Mouse (Mus musculus): ENCODE results near the gene Ghdc. TPM values are rescaled to one million over a fixed set of nuclear protein-coding genes. Genes with fewer than 3 reads are reported as not detected.
"Not testable (repeated sequence)": the region's sequence is repeated elsewhere in the genome, so short reads cannot be mapped to it uniquely, and the experiment has no call there.

Gene Ghdc
- polyA plus RNA-seq, 1 experiment from 2014 or later = 6.7 TPM

- not testable (repeated sequence) for H3K4me1 ChIP-seq (ENCODE audit: control insufficient read depth, insufficient read depth, low read length); H3K27ac ChIP-seq (ENCODE audit: low read length); H3K4me3 ChIP-seq (ENCODE audit: low read length); ATAC-seq; H3K27me3 ChIP-seq (replicated peaks; ENCODE audit: control insufficient read depth, insufficient read depth, low read length); H3K9me3 ChIP-seq (ENCODE audit: control insufficient read depth, low read length); H3K4me2 ChIP-seq (ENCODE audit: low read depth, low read length); H3K9ac ChIP-seq (ENCODE audit: low read depth, low read length)
- 88% methylated on average over 9 of the region's 9 CpGs for WGBS
- H3K36me3 ChIP-seq (ENCODE audit: control insufficient read depth, insufficient read depth, low read length) = peaks cover 12% of the 10 kb centered on the region
Measured at GRCm38 (mm10) chr11:100790644-100791043, 19.9 kb upstream of the Ghdc start.

GRCm38 (mm10) chr11:100789702-100790101 is 18.9 kb upstream of the Ghdc start:
- peaks cover 15% of the 10 kb centered on the region for H3K36me3 ChIP-seq (ENCODE audit: control insufficient read depth, insufficient read depth, low read length)
- no peak for ATAC-seq
- H3K27ac ChIP-seq (ENCODE audit: low read length) = no peak overlapping the region
- H3K27me3 ChIP-seq (replicated peaks; ENCODE audit: control insufficient read depth, insufficient read depth, low read length) = no peaks in the 10 kb centered on the region
- no peak overlapping the region for H3K4me3 ChIP-seq (ENCODE audit: low read length)
- H3K4me1 ChIP-seq (ENCODE audit: control insufficient read depth, insufficient read depth, low read length) = no peaks in the 10 kb centered on the region
- H3K4me2 ChIP-seq (ENCODE audit: low read depth, low read length) = no peak overlapping the region
- H3K9ac ChIP-seq (ENCODE audit: low read depth, low read length) = no peak overlapping the region
- no peaks in the 10 kb centered on the region for H3K9me3 ChIP-seq (ENCODE audit: control insufficient read depth, low read length)
- 83% methylated on average over 3 of the region's 3 CpGs for WGBS

- H3K4me1 ChIP-seq (ENCODE audit: control insufficient read depth, insufficient read depth, low read length) = no peaks in the 10 kb centered on the region
- peaks cover 24% of the 10 kb centered on the region for H3K36me3 ChIP-seq (ENCODE audit: control insufficient read depth, insufficient read depth, low read length)
- WGBS = 89% methylated on average over 2 of the region's 2 CpGs
Measured at GRCm38 (mm10) chr11:100785774-100786173, 15.0 kb upstream of the Ghdc start.

GRCm38 (mm10) chr11:100784286-100784685 is 13.5 kb upstream of the Ghdc start:
- WGBS = 86% methylated on average over 8 of the region's 8 CpGs
- Histone ChIP-seq H3K4me1 (ENCODE audit: control insufficient read depth, insufficient read depth, low read length) (no peaks in the 10 kb centered on the region), H3K36me3 (ENCODE audit: control insufficient read depth, insufficient read depth, low read length) (peaks cover 21% of the 10 kb centered on the region), H3K27me3 (replicated peaks; ENCODE audit: control insufficient read depth, insufficient read depth, low read length) (no peaks in the 10 kb centered on the region), H3K27ac (ENCODE audit: low read length) (no peak overlapping the region), H3K9me3 (ENCODE audit: control insufficient read depth, low read length) (no peaks in the 10 kb centered on the region), H3K4me2 (ENCODE audit: low read depth, low read length) (no peak overlapping the region), H3K9ac (ENCODE audit: low read depth, low read length) (no peak overlapping the region), H3K4me3 (ENCODE audit: low read length) (no peak overlapping the region)
- ATAC-seq = no peak

More at GRCm38 (mm10) chr11:100785774-100786173, 15.0 kb upstream of the Ghdc start:
- Histone ChIP-seq H3K27me3 (replicated peaks; ENCODE audit: control insufficient read depth, insufficient read depth, low read length) (no peaks in the 10 kb centered on the region), H3K27ac (ENCODE audit: low read length) (no peak overlapping the region), H3K9ac (ENCODE audit: low read depth, low read length) (no peak overlapping the region), H3K4me3 (ENCODE audit: low read length) (no peak overlapping the region), H3K9me3 (ENCODE audit: control insufficient read depth, low read length) (no peaks in the 10 kb centered on the region), H3K4me2 (ENCODE audit: low read depth, low read length) (no peak overlapping the region)
- ATAC-seq = no peak

- H3K9ac ChIP-seq (ENCODE audit: low read depth, low read length) = no peak overlapping the region
- H3K27me3 ChIP-seq (replicated peaks; ENCODE audit: control insufficient read depth, insufficient read depth, low read length) = no peaks in the 10 kb centered on the region
- WGBS = 86% methylated on average over 13 of the region's 13 CpGs
- H3K36me3 ChIP-seq (ENCODE audit: control insufficient read depth, insufficient read depth, low read length) = peaks cover 13% of the 10 kb centered on the region
- H3K4me3 ChIP-seq (ENCODE audit: low read length) = no peak overlapping the region
- no peaks in the 10 kb centered on the region for H3K4me1 ChIP-seq (ENCODE audit: control insufficient read depth, insufficient read depth, low read length)
- H3K27ac ChIP-seq (ENCODE audit: low read length) = no peak overlapping the region
- ATAC-seq = no peak
- no peaks in the 10 kb centered on the region for H3K9me3 ChIP-seq (ENCODE audit: control insufficient read depth, low read length)
- H3K4me2 ChIP-seq (ENCODE audit: low read depth, low read length) = no peak overlapping the region
Measured at GRCm38 (mm10) chr11:100782568-100782967, 11.8 kb upstream of the Ghdc start.

- no peak overlapping the region for H3K4me3 ChIP-seq (ENCODE audit: low read length)
- 89% methylated on average over 15 of the region's 15 CpGs for WGBS
- H3K36me3 ChIP-seq (ENCODE audit: control insufficient read depth, insufficient read depth, low read length) = peaks cover 13% of the 10 kb centered on the region
- no peaks in the 10 kb centered on the region for H3K9me3 ChIP-seq (ENCODE audit: control insufficient read depth, low read length)
- no peak overlapping the region for H3K27ac ChIP-seq (ENCODE audit: low read length)
- no peaks in the 10 kb centered on the region for H3K4me1 ChIP-seq (ENCODE audit: control insufficient read depth, insufficient read depth, low read length)
- no peaks in the 10 kb centered on the region for H3K27me3 ChIP-seq (replicated peaks; ENCODE audit: control insufficient read depth, insufficient read depth, low read length)
- no peak overlapping the region for H3K9ac ChIP-seq (ENCODE audit: low read depth, low read length)
- no peak overlapping the region for H3K4me2 ChIP-seq (ENCODE audit: low read depth, low read length)
- ATAC-seq = no peak
Measured at GRCm38 (mm10) chr11:100781763-100782475, 11.2 kb upstream of the Ghdc start.

- Histone ChIP-seq H3K9ac (ENCODE audit: low read depth, low read length) (no peak overlapping the region), H3K36me3 (ENCODE audit: control insufficient read depth, insufficient read depth, low read length) (peaks cover 11% of the 10 kb centered on the region), H3K27me3 (replicated peaks; ENCODE audit: control insufficient read depth, insufficient read depth, low read length) (no peaks in the 10 kb centered on the region), H3K4me1 (ENCODE audit: control insufficient read depth, insufficient read depth, low read length) (no peaks in the 10 kb centered on the region), H3K4me2 (ENCODE audit: low read depth, low read length) (no peak overlapping the region), H3K4me3 (ENCODE audit: low read length) (no peak overlapping the region), H3K27ac (ENCODE audit: low read length) (no peak overlapping the region), H3K9me3 (ENCODE audit: control insufficient read depth, low read length) (no peaks in the 10 kb centered on the region)
- WGBS = 79% methylated on average over 8 of the region's 8 CpGs
- no peak for ATAC-seq
Measured at GRCm38 (mm10) chr11:100780247-100780646, 9.5 kb upstream of the Ghdc start.

- H3K36me3 ChIP-seq (ENCODE audit: control insufficient read depth, insufficient read depth, low read length) = peaks cover 5% of the 10 kb centered on the region
- no peak overlapping the region for H3K4me3 ChIP-seq (ENCODE audit: low read length)
- H3K4me1 ChIP-seq (ENCODE audit: control insufficient read depth, insufficient read depth, low read length) = no peaks in the 10 kb centered on the region
- H3K27me3 ChIP-seq (replicated peaks; ENCODE audit: control insufficient read depth, insufficient read depth, low read length) = no peaks in the 10 kb centered on the region
- no peak overlapping the region for H3K27ac ChIP-seq (ENCODE audit: low read length)
- H3K9me3 ChIP-seq (ENCODE audit: control insufficient read depth, low read length) = no peaks in the 10 kb centered on the region
- no peak overlapping the region for H3K9ac ChIP-seq (ENCODE audit: low read depth, low read length)
- no peak overlapping the region for H3K4me2 ChIP-seq (ENCODE audit: low read depth, low read length)
- no peak for ATAC-seq
- WGBS = 70% methylated on average over 3 of the region's 3 CpGs
Measured at GRCm38 (mm10) chr11:100778069-100778468, 7.3 kb upstream of the Ghdc start.

GRCm38 (mm10) chr11:100775921-100776320 is 5.2 kb upstream of the Ghdc start:
- 83% methylated on average over 10 of the region's 10 CpGs for WGBS
- H3K27ac ChIP-seq (ENCODE audit: low read length) = no peak overlapping the region

GRCm38 (mm10) chr11:100774261-100774660 is 3.5 kb upstream of the Ghdc start:
- ATAC-seq = no peak

More at GRCm38 (mm10) chr11:100775921-100776320, 5.2 kb upstream of the Ghdc start:
- no peaks in the 10 kb centered on the region for H3K9me3 ChIP-seq (ENCODE audit: control insufficient read depth, low read length)
- no peaks in the 10 kb centered on the region for H3K36me3 ChIP-seq (ENCODE audit: control insufficient read depth, insufficient read depth, low read length)
- H3K4me3 ChIP-seq (ENCODE audit: low read length) = no peak overlapping the region
- H3K9ac ChIP-seq (ENCODE audit: low read depth, low read length) = no peak overlapping the region
- no peaks in the 10 kb centered on the region for H3K27me3 ChIP-seq (replicated peaks; ENCODE audit: control insufficient read depth, insufficient read depth, low read length)
- no peak overlapping the region for H3K4me2 ChIP-seq (ENCODE audit: low read depth, low read length)
- H3K4me1 ChIP-seq (ENCODE audit: control insufficient read depth, insufficient read depth, low read length) = no peaks in the 10 kb centered on the region
- ATAC-seq = no peak

More at GRCm38 (mm10) chr11:100774261-100774660, 3.5 kb upstream of the Ghdc start:
- no peaks in the 10 kb centered on the region for H3K36me3 ChIP-seq (ENCODE audit: control insufficient read depth, insufficient read depth, low read length)
- H3K27ac ChIP-seq (ENCODE audit: low read length) = no peak overlapping the region
- H3K4me1 ChIP-seq (ENCODE audit: control insufficient read depth, insufficient read depth, low read length) = peaks cover 5% of the 10 kb centered on the region
- H3K4me3 ChIP-seq (ENCODE audit: low read length) = no peak overlapping the region
- no peaks in the 10 kb centered on the region for H3K27me3 ChIP-seq (replicated peaks; ENCODE audit: control insufficient read depth, insufficient read depth, low read length)
- no peak overlapping the region for H3K4me2 ChIP-seq (ENCODE audit: low read depth, low read length)
- no peak overlapping the region for H3K9ac ChIP-seq (ENCODE audit: low read depth, low read length)
- H3K9me3 ChIP-seq (ENCODE audit: control insufficient read depth, low read length) = no peaks in the 10 kb centered on the region
- WGBS = 73% methylated on average over 4 of the region's 4 CpGs

Measured in intestine, embryonic 16.5 days (tissue).